Mouse (Mus musculus): ENCODE results near the gene Zfp784.
"Not testable (repeated sequence)": the region's sequence is repeated elsewhere in the genome, so short reads cannot be mapped to it uniquely, and the experiment has no call there.

Gene Zfp784

GRCm38 (mm10) chr7:5020000-5020681 lies 18.1 kb downstream of the Zfp784 start, which contains the start of the genes Zfp865 and Ccdc106:
Gene Zfp865, plus strand, starts transcription at chr7:5020376.
Gene Ccdc106, plus strand, starts transcription at chr7:5020553.
- DNase-seq (ENCODE audit: low spot score): peak; percentile 99

- DNase-seq (ENCODE audit: low spot score): not testable (repeated sequence)
These were observed 18.7 kb downstream of the Zfp784 start for GRCm38 (mm10) chr7:5019576-5019975.

GRCm38 (mm10) chr7:5017931-5018330 lies 20.3 kb downstream of the Zfp784 start:
- no peak for DNase-seq (ENCODE audit: low spot score)

GRCm38 (mm10) chr7:5017352-5017751 lies 20.9 kb downstream of the Zfp784 start:
- DNase-seq (ENCODE audit: low spot score): no peak

GRCm38 (mm10) chr7:5016920-5017319 lies 21.3 kb downstream of the Zfp784 start:
- DNase-seq (ENCODE audit: low spot score): no peak

- no peak for DNase-seq (ENCODE audit: low spot score)
These were observed 22.2 kb downstream of the Zfp784 start for GRCm38 (mm10) chr7:5016057-5016456.

- peak; percentile 95 for DNase-seq (ENCODE audit: low spot score)
These were observed 22.9 kb downstream of the Zfp784 start, which contains the start of gene Gm44973 for GRCm38 (mm10) chr7:5015118-5016001. Gene Gm44973, plus strand, starts transcription at chr7:5015496.

- DNase-seq (ENCODE audit: low spot score): peak; percentile 95
These were observed 23.8 kb downstream of the Zfp784 start, which contains the start of the genes Zfp524 and Fiz1 for GRCm38 (mm10) chr7:5014251-5015117. Gene Zfp524, plus strand, starts transcription at chr7:5014415. Gene Fiz1, minus strand, starts transcription at chr7:5014697.

GRCm38 (mm10) chr7:5012681-5013513 lies 25.3 kb downstream of the Zfp784 start:
- no peak for DNase-seq (ENCODE audit: low spot score)

GRCm38 (mm10) chr7:5008229-5008628 lies 30.0 kb downstream of the Zfp784 start:
- no peak for DNase-seq (ENCODE audit: low spot score)

GRCm38 (mm10) chr7:5002876-5003275 lies 35.4 kb downstream of the Zfp784 start:
- not testable (repeated sequence) for DNase-seq (ENCODE audit: low spot score)

- no peak for DNase-seq (ENCODE audit: low spot score)
These were observed 38.4 kb downstream of the Zfp784 start for GRCm38 (mm10) chr7:4999876-5000275.

GRCm38 (mm10) chr7:4996934-4997333 lies 41.3 kb downstream of the Zfp784 start:
- DNase-seq (ENCODE audit: low spot score): no peak

GRCm38 (mm10) chr7:4996003-4996895 lies 42.0 kb downstream of the Zfp784 start, which contains the start of gene Zfp579:
Gene Zfp579, minus strand, starts transcription at chr7:4996158.
- DNase-seq (ENCODE audit: low spot score): peak; percentile 91

GRCm38 (mm10) chr7:4995268-4996002 lies 42.8 kb downstream of the Zfp784 start:
- no peak for DNase-seq (ENCODE audit: low spot score)

- no peak for DNase-seq (ENCODE audit: low spot score)
These were observed 44.1 kb downstream of the Zfp784 start for GRCm38 (mm10) chr7:4993999-4994788.

- DNase-seq (ENCODE audit: low spot score): no peak
These were observed 44.8 kb downstream of the Zfp784 start for GRCm38 (mm10) chr7:4993347-4993998.

- DNase-seq (ENCODE audit: low spot score): no peak
These were observed 50.0 kb downstream of the Zfp784 start for GRCm38 (mm10) chr7:4988250-4988649.

Data from ovary, postnatal 36 days (tissue).